Mouse (Mus musculus): ENCODE results near the gene Rps11.

Gene Rps11

DNA sequence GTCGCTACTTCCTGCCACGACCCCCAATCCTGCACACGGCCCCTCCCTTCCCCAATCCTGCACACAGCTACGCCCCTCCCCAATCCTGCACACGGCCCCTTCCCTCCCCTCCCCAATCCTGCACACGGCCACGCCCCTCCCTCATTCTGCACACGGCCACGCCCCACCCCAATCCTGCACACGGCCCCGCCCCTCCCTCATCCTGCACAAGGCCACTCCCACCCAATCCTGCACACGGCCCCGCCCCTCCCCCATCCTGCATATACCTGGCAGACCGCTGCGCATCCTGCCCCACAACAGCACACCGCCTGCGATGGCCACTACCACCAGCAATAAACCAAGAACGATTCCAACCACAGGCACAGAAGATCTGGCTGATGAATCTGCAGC is 30.7 kb downstream of the Rps11 start:
- Histone ChIP-seq H3K9me3 (ENCODE audit: low read length) (no peaks in the 10 kb centered on the region), H3K27me3 (ENCODE audit: insufficient read depth, low read length) (no peaks in the 10 kb centered on the region), H3K4me3 (replicated peaks; ENCODE audit: low read length) (peak overlapping the region; percentile 43; the same call in 1 of the 2 replicates), H3K36me3 (ENCODE audit: insufficient read depth, low read length) (no peaks in the 10 kb centered on the region), H3K4me1 (replicated peaks; ENCODE audit: low read depth, low read length) (peaks cover 74% of the 10 kb centered on the region)
- no peak for TF ChIP-seq CTCF (conservative IDR thresholded peaks at IDR 0.05; ENCODE audit: low read length)
- no peak for TF ChIP-seq POU5F1 (IDR thresholded peaks at IDR 0.05; ENCODE audit: borderline replicate concordance, low read length)
- TF ChIP-seq NANOG (IDR thresholded peaks at IDR 0.05; ENCODE audit: borderline replicate concordance, low read length): no peak

DNA sequence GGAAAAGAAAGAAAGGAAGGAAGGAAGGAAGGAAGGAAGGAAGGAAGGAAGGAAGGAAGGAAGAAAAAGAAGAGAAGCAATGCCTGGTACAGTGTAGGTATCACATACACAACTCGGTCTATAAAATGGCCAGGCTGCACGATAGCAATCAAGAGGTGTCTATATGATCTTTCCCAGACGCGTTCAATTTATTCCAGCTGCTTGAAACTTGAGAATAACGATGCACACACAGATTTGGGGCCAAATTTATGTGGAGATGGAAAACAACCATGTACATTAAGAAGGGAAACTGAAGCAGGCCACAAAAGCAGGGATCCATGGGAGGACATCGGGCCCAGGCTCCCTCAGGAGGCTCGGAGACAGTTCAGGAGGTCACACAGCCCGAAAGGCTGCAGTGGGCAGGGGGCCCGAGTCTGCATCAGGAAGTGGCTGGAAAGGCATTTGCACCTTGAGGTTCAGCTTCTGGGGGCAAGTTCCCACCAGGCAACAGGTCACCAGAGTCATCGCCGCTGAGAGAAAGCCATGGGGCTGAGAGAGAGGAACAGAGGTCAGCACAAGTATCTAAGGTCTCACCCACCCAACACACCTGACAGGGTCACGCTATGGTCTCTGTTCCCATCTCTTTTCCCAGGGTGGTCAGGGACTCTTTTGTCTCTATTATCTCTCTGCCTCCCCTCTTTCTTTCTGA is 31.3 kb downstream of the Rps11 start:
- peaks cover 76% of the 10 kb centered on the region for H3K4me1 ChIP-seq (replicated peaks; ENCODE audit: low read depth, low read length)
- H3K4me3 ChIP-seq (replicated peaks; ENCODE audit: low read length): peak overlapping the region; percentile 43
- TF ChIP-seq NANOG (IDR thresholded peaks at IDR 0.05; ENCODE audit: borderline replicate concordance, low read length): no peak
- TF ChIP-seq CTCF (conservative IDR thresholded peaks at IDR 0.05; ENCODE audit: low read length): no peak
- TF ChIP-seq POU5F1 (IDR thresholded peaks at IDR 0.05; ENCODE audit: borderline replicate concordance, low read length): no peak
- peaks cover 2% of the 10 kb centered on the region for H3K36me3 ChIP-seq (ENCODE audit: insufficient read depth, low read length)
- no peaks in the 10 kb centered on the region for H3K27me3 ChIP-seq (ENCODE audit: insufficient read depth, low read length)
- no peaks in the 10 kb centered on the region for H3K9me3 ChIP-seq (ENCODE audit: low read length)

DNA sequence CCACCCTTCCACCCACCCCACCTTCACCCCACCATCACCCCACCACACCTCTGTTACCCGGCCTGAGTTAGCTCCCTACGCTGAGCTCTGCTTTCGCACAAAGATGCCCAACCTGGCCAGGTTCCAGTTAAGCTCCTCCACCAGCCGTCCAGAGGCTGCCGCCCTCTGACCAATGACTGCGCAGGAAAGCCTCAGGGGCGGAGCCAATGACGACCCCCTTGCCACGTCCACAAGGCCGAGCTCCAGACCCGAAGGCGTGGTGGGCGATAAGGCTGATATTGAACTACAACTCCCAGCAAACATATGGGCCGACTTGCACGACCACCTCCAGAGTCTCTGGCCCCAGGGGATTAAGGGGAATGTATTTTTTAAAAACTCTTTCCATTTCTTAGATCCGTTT is 32.2 kb downstream of the Rps11 start, which contains the start of gene Rcn3:
Rcn3 (minus strand) TSS at position 174 of the 400 bp plus-strand sequence.
- Histone ChIP-seq H3K27me3 (ENCODE audit: insufficient read depth, low read length) (no peaks in the 10 kb centered on the region), H3K4me1 (replicated peaks; ENCODE audit: low read depth, low read length) (peaks cover 76% of the 10 kb centered on the region), H3K36me3 (ENCODE audit: insufficient read depth, low read length) (peaks cover 11% of the 10 kb centered on the region), H3K4me3 (replicated peaks; ENCODE audit: low read length) (peak within 1 kb of the TSS; percentile 74), H3K9me3 (ENCODE audit: low read length) (no peaks in the 10 kb centered on the region)
- TF ChIP-seq POU5F1 (IDR thresholded peaks at IDR 0.05; ENCODE audit: borderline replicate concordance, low read length) (no peak), CTCF (conservative IDR thresholded peaks at IDR 0.05; ENCODE audit: low read length) (no peak), NANOG (IDR thresholded peaks at IDR 0.05; ENCODE audit: borderline replicate concordance, low read length) (no peak)

DNA sequence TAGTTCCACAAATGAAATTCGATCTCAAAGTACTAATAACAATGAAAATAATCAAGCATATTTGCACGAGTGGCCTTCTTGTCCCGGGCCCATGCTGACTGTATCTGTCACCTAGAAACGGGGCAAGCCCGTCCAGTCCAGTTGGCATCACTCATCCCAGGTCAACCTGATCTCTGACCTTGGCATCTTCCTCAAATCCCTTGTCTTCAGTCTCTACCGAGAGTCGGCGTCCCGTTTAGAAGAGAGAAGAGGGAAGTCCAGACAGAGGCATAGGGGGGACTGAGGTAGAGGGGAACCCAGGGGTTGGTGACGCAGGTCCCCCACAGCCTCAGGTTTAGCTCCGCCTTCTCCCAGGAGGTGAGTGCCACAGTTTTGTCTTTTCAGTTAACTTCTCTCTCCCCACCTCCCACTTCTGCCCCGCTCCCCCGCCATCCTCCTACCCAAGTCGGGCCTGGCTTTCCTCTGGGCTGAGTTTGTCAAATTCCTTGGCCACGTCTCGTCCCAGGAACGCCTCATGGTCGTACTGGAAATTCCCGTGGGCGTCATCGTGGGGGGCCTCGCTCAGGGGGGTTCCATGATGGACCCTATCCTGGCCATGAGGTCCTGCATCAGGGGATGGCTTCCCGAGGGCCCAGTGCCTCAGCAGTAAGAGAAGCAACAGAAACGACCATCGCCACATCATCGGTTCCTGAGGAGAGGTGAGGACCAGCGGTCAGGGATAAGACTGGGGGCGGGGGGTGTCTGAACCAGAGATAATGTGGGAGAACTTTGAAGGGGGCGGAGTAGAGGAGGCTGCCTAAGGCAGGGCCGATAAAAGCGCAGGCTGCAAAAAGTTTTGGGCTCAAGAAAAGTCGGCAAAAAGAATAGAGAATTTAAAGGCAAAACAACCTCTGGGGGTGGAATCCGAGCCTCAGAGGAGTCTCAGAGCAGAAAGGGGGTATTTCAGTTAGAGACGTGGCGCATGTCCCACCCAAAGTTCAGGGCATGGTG is 32.9 kb downstream of the Rps11 start:
- no peaks in the 10 kb centered on the region for H3K27me3 ChIP-seq (ENCODE audit: insufficient read depth, low read length)
- TF ChIP-seq CTCF (conservative IDR thresholded peaks at IDR 0.05; ENCODE audit: low read length): no peak
- no peak for TF ChIP-seq POU5F1 (IDR thresholded peaks at IDR 0.05; ENCODE audit: borderline replicate concordance, low read length)
- TF ChIP-seq NANOG (IDR thresholded peaks at IDR 0.05; ENCODE audit: borderline replicate concordance, low read length): no peak
- no peaks in the 10 kb centered on the region for H3K9me3 ChIP-seq (ENCODE audit: low read length)
- H3K4me1 ChIP-seq (replicated peaks; ENCODE audit: low read depth, low read length): peaks cover 80% of the 10 kb centered on the region
- peaks cover 17% of the 10 kb centered on the region for H3K36me3 ChIP-seq (ENCODE audit: insufficient read depth, low read length)
- H3K4me3 ChIP-seq (replicated peaks; ENCODE audit: low read length): peak overlapping the region; percentile 74

- Histone ChIP-seq H3K36me3 (ENCODE audit: insufficient read depth, low read length) (peaks cover 26% of the 10 kb centered on the region), H3K4me3 (replicated peaks; ENCODE audit: low read length) (0 out of 2 replicates have a peak overlapping the region, but pooled peaks have one; percentile 74), H3K27me3 (ENCODE audit: insufficient read depth, low read length) (no peaks in the 10 kb centered on the region), H3K9me3 (ENCODE audit: low read length) (no peaks in the 10 kb centered on the region), H3K4me1 (replicated peaks; ENCODE audit: low read depth, low read length) (peaks cover 78% of the 10 kb centered on the region)
- no peak for TF ChIP-seq CTCF (conservative IDR thresholded peaks at IDR 0.05; ENCODE audit: low read length)
Observed at GRCm38 (mm10) chr7:45090251-45090977, 33.8 kb downstream of the Rps11 start.

DNA sequence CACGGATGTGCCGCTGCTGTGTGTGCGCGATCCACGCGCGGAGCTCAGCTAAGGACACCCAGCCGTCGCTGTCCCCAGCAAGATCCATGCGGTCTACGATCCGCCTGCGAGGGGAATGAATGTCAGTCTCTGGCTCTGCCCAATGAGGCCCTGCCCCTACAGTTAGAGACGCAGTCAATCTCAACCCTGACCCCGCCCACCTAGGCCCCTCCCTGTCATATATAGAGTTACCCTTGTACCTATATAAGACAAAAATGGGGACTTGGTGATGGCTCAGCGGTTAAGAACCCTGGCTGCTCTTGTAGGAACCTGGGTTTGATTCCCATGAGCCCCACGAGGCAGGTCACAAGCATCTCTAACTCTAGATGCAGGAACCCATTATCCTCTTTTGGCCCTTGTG is 35.6 kb downstream of the Rps11 start:
- peaks cover 75% of the 10 kb centered on the region for H3K4me1 ChIP-seq (replicated peaks; ENCODE audit: low read depth, low read length)
- peaks cover 42% of the 10 kb centered on the region for H3K36me3 ChIP-seq (ENCODE audit: insufficient read depth, low read length)
- no peak for TF ChIP-seq CTCF (conservative IDR thresholded peaks at IDR 0.05; ENCODE audit: low read length)
- no peak for TF ChIP-seq POU5F1 (IDR thresholded peaks at IDR 0.05; ENCODE audit: borderline replicate concordance, low read length)
- no peak for TF ChIP-seq NANOG (IDR thresholded peaks at IDR 0.05; ENCODE audit: borderline replicate concordance, low read length)
- no peaks in the 10 kb centered on the region for H3K27me3 ChIP-seq (ENCODE audit: insufficient read depth, low read length)
- no peaks in the 10 kb centered on the region for H3K9me3 ChIP-seq (ENCODE audit: low read length)
- peak overlapping the region; percentile 60 for H3K4me3 ChIP-seq (replicated peaks; ENCODE audit: low read length)

- Histone ChIP-seq H3K36me3 (ENCODE audit: insufficient read depth, low read length) (peaks cover 50% of the 10 kb centered on the region), H3K27me3 (ENCODE audit: insufficient read depth, low read length) (no peaks in the 10 kb centered on the region), H3K4me1 (replicated peaks; ENCODE audit: low read depth, low read length) (peaks cover 79% of the 10 kb centered on the region), H3K4me3 (replicated peaks; ENCODE audit: low read length) (no peak overlapping the region), H3K9me3 (ENCODE audit: low read length) (no peaks in the 10 kb centered on the region)
- TF ChIP-seq CTCF (conservative IDR thresholded peaks at IDR 0.05; ENCODE audit: low read length): peak; percentile 83
- TF ChIP-seq NANOG (IDR thresholded peaks at IDR 0.05; ENCODE audit: borderline replicate concordance, low read length): no peak
Observed at GRCm38 (mm10) chr7:45086084-45086483, 38.2 kb downstream of the Rps11 start.
